In genomic region chr3:30139678-30140077, GRCm38 (mm10) we compare ENCODE assay signal across 25 mouse cellular contexts.
DNase-seq lines count a peak whose midpoint lies in the region; ATAC-seq and TF ChIP-seq lines count a peak whose summit lies in the region.
"Had no signal": no experiment of that assay in that cellular context is flagged by ENCODE, and none has a peak within 500 bp of the region (broad histone marks: within the 10 kb centered on the region; RNA-seq: fewer than 3 reads in every experiment).

No protein-coding gene starts in this region.

- no peak for TF ChIP-seq POLR2A in small intestine, adult 2 months (IDR thresholded peaks at IDR 0.05; ENCODE audit: low read depth, low read length)

- no peaks in the 10 kb centered on the region for H3K36me3 ChIP-seq in intestine, embryonic 15.5 days
- no peaks in the 10 kb centered on the region for H3K36me3 ChIP-seq in small intestine, adult 2 months (ENCODE audit: control insufficient read depth, insufficient read depth, low read length)
- H3K36me3 ChIP-seq: embryonic facial prominence, embryonic 12.5 days; hindbrain, embryonic 13.5 days; midbrain, embryonic 15.5 days had no signal

- peak overlapping the region; percentile 18; the same call in 1 of the 2 replicates for H3K27ac ChIP-seq in intestine, embryonic 15.5 days
- no peak overlapping the region for H3K27ac ChIP-seq in small intestine, adult 2 months (ENCODE audit: insufficient read depth, low read depth, low read length)
- H3K27ac ChIP-seq: embryonic facial prominence, embryonic 12.5 days; hindbrain, embryonic 13.5 days; midbrain, embryonic 15.5 days had no signal

- ATAC-seq in frontal cortex, adult (ENCODE audit: low TSS enrichment): 0 out of 2 replicates have a peak, but pooled peaks have one; percentile 23
- ATAC-seq in intestine, embryonic 15.5 days: no peak
- ATAC-seq: forebrain, embryonic 14.5 days; midbrain, embryonic 15.5 days had no signal

- no peak for TF ChIP-seq CTCF in small intestine, adult 2 months (IDR thresholded peaks at IDR 0.05; ENCODE audit: extremely low read depth, insufficient read length, insufficient replicate concordance, low read depth, low read length)

- no peak for DNase-seq in frontal cortex, postnatal 10 days (ENCODE audit: low spot score in 2 of 2)
- peak; percentile 5 for DNase-seq in layer of hippocampus, adult 9-11 months
- DNase-seq in layer of hippocampus, adult 11-12 months (ENCODE audit: low spot score): no peak
- DNase-seq in urinary bladder, postnatal 36 days (ENCODE audit: low spot score in 2 of 2): no peak
- no peak for DNase-seq in cerebellum, postnatal 14 days
- DNase-seq: adrenal gland, postnatal 14 days; cerebellum, adult 11-12 months; cerebellum, postnatal 25 days; heart, postnatal 10 days; kidney, adult 11 months; kidney, postnatal 36 days; lung, adult 18-20 months; lung, postnatal 14 days; spleen, adult 18-20 months; thymus, adult 18-20 months had no signal

- H3K4me2 ChIP-seq in intestine, embryonic 15.5 days (replicated peaks): peak overlapping the region; percentile 3; the same call in 1 of the 2 replicates
- H3K4me2 ChIP-seq: embryonic facial prominence, embryonic 12.5 days; heart, embryonic 11.5 days; hindbrain, embryonic 13.5 days; midbrain, embryonic 15.5 days had no signal

- H3K9ac ChIP-seq in intestine, embryonic 15.5 days: no peak overlapping the region
- H3K9ac ChIP-seq: embryonic facial prominence, embryonic 12.5 days; hindbrain, embryonic 13.5 days; midbrain, embryonic 15.5 days had no signal

- no peaks in the 10 kb centered on the region for H3K9me3 ChIP-seq in intestine, embryonic 15.5 days
- H3K9me3 ChIP-seq: embryonic facial prominence, embryonic 12.5 days; hindbrain, embryonic 13.5 days; midbrain, embryonic 15.5 days had no signal

- H3K4me1 ChIP-seq in intestine, embryonic 15.5 days (replicated peaks): no peaks in the 10 kb centered on the region
- peaks cover 5% of the 10 kb centered on the region; the same call in 1 of the 2 replicates for H3K4me1 ChIP-seq in small intestine, adult 2 months (ENCODE audit: control insufficient read depth, insufficient read depth, insufficient read length, low read length)

- WGBS in intestine, embryonic 15.5 days: 50% methylated on average over 4 of the region's 4 CpGs
- WGBS in small intestine, adult 2 months: 26% methylated on average over 4 of the region's 4 CpGs

- H3K27me3 ChIP-seq in intestine, embryonic 15.5 days (replicated peaks): no peaks in the 10 kb centered on the region
- H3K27me3 ChIP-seq in small intestine, adult 2 months (ENCODE audit: control insufficient read depth, insufficient read depth, low read length): no peaks in the 10 kb centered on the region
- H3K27me3 ChIP-seq: embryonic facial prominence, embryonic 12.5 days; hindbrain, embryonic 13.5 days; midbrain, embryonic 15.5 days had no signal

- H3K4me3 ChIP-seq in intestine, embryonic 15.5 days (replicated peaks): peak overlapping the region; percentile 0; the same call in 1 of the 2 replicates
- peak overlapping the region; percentile 28; the same call in 1 of the 2 replicates for H3K4me3 ChIP-seq in small intestine, adult 2 months (ENCODE audit: low read depth, low read length)
- H3K4me3 ChIP-seq: embryonic facial prominence, embryonic 12.5 days; erythroblast, embryonic 14.5 days; hindbrain, embryonic 13.5 days; midbrain, embryonic 15.5 days; myocyte had no signal
